Mouse (Mus musculus) midbrain, embryonic 13.5 days (tissue): Measurements from ENCODE around the gene Adra2c. TPM values are rescaled to one million over a fixed set of nuclear protein-coding genes. Genes with fewer than 3 reads are reported as not detected.

Source experiments
- ATAC-seq: fragments of 200-750 bp; cut with Nextera tagmentation; 2 replicates; pipeline ENCODE4 v1.8.0; 2017; ENCODE audit warnings: mild to moderate bottlenecking, moderate TSS enrichment, moderate library complexity
- H3K27ac ChIP-seq: fragments of 300-500 bp; sonication (generic); 2 replicates; pipeline ENCODE4 v1.5.1; 2015; ENCODE audit warnings: inconsistent platforms, mild to moderate bottlenecking, moderate library complexity
- H3K27me3 ChIP-seq: fragments of 300-500 bp; sonication (generic); 2 replicates; pipeline ENCODE4 v1.6.1; 2015; ENCODE audit warnings: mild to moderate bottlenecking, inconsistent platforms
- H3K36me3 ChIP-seq: fragments of 300-500 bp; sonication (generic); 2 replicates; pipeline ENCODE4 v1.6.1; 2015; ENCODE audit warnings: mild to moderate bottlenecking, inconsistent platforms
- H3K4me1 ChIP-seq: fragments of 300-500 bp; sonication (generic); replicated peaks from 2 replicates; pipeline ENCODE4 v1.6.1; 2015; ENCODE audit warnings: inconsistent platforms
- H3K4me2 ChIP-seq: fragments of 300-500 bp; sonication (generic); replicated peaks from 2 replicates; pipeline ENCODE4 v1.6.1; 2015; ENCODE audit warnings: moderate library complexity, mild to moderate bottlenecking, inconsistent platforms
- H3K4me3 ChIP-seq: fragments of 300-500 bp; sonication (generic); replicated peaks from 2 replicates; pipeline ENCODE4 v1.5.1; 2015; ENCODE audit warnings: mild to moderate bottlenecking, inconsistent platforms
- H3K9ac ChIP-seq: fragments of 300-500 bp; sonication (generic); replicated peaks from 2 replicates; pipeline ENCODE4 v1.6.1; 2015; ENCODE audit warnings: mild to moderate bottlenecking, inconsistent platforms
- H3K9me3 ChIP-seq: fragments of 300-500 bp; sonication (generic); 2 replicates; pipeline ENCODE4 v1.6.1; 2016; ENCODE audit warnings: mild to moderate bottlenecking, inconsistent platforms
- WGBS: fragments of 180-500 bp; shearing (Covaris S2); methylation state at CpG from one replicate; pipeline ENCODE4 v1.1.7; 2015; 5-methylcytosine and 5-hydroxymethylcytosine counted together
- polyA plus RNA-seq: library from polyadenylated mRNA; unstranded; fragments of >200 nt; fragmentation: Nextera tagmentation; extraction: Ambion mirVana; gene quantifications from 2 replicates; pipeline ENCODE4 v1.2.1, GENCODE M21; 2015

Adra2c gene
- polyA plus RNA-seq, 1 experiment from 2014 or later: 0.07 TPM

DNA sequence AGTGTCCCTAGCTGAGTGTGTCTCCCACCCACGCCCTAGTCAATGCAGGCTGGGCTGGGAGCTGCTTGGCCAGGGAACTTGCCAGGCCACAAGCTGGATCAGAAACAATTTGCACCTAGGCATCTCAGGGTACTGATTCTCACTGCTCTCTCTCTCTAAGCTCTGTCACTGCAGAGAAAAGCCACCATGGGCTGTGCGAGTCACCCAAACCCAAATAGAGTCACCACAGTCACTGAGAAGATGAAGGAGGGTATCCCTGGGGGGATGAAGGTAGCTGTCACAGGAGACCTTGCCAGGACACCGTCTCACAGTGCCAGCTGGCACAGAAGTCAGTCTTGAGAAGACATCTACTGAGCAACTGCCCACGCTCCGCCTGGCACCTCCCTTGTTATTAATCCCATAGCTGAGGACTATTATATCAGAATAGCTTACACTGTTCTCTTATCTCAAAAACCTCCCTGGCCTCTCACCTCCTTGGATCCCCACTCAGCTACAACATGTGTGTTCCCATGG, 33.7 kb downstream of the Adra2c start:
- ATAC-seq: no peak
- no peak overlapping the region for H3K4me2 ChIP-seq
- H3K9ac ChIP-seq: no peak overlapping the region
- peaks cover 20% of the 10 kb centered on the region for H3K4me1 ChIP-seq
- no peaks in the 10 kb centered on the region for H3K36me3 ChIP-seq
- no peaks in the 10 kb centered on the region for H3K9me3 ChIP-seq
- WGBS: 84% methylated on average over 5 of the region's 5 CpGs
- peaks cover 24% of the 10 kb centered on the region for H3K27me3 ChIP-seq
- H3K4me3 ChIP-seq: no peak overlapping the region
- H3K27ac ChIP-seq: no peak overlapping the region

DNA sequence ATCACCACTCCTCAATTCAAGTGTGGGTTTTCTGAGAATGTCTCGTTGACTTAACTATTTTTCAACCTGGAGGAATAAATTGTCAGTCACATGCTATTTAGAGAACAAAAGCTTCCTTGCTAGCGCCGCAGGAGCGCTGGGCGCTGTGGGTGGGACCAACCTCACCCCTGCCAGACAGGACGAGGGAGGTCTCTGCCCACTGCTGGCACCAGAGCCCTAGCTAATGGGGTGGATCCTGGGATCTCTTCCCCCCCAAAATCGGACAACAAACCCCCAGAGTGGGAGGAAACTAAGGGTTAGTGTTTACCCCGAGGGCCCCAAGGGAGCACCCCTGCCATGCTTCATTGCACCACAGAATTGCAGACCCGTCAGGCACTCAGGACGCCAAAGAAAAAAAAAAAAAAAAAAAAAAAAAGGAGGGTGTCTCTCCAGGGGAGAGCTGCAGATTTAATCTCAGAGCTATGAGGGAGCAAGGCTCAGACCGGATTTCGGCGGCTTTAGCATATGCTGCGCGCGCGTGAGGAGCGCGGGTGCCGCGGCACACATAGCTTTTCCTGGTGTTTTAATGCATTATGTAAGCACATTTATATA, 35.2 kb downstream of the Adra2c start:
- H3K27me3 ChIP-seq: peaks cover 24% of the 10 kb centered on the region
- no peak overlapping the region; the same call in 1 of the 2 replicates for H3K27ac ChIP-seq
- peak overlapping the region; percentile 48; the same call in 1 of the 2 replicates for H3K9ac ChIP-seq
- peak overlapping the region; percentile 62 for H3K4me2 ChIP-seq
- peaks cover 20% of the 10 kb centered on the region for H3K4me1 ChIP-seq
- H3K36me3 ChIP-seq: no peaks in the 10 kb centered on the region
- H3K9me3 ChIP-seq: no peaks in the 10 kb centered on the region
- peak; percentile 71 for ATAC-seq
- 1% methylated on average over 21 of the region's 21 CpGs for WGBS
- H3K4me3 ChIP-seq: peak overlapping the region; percentile 34

DNA sequence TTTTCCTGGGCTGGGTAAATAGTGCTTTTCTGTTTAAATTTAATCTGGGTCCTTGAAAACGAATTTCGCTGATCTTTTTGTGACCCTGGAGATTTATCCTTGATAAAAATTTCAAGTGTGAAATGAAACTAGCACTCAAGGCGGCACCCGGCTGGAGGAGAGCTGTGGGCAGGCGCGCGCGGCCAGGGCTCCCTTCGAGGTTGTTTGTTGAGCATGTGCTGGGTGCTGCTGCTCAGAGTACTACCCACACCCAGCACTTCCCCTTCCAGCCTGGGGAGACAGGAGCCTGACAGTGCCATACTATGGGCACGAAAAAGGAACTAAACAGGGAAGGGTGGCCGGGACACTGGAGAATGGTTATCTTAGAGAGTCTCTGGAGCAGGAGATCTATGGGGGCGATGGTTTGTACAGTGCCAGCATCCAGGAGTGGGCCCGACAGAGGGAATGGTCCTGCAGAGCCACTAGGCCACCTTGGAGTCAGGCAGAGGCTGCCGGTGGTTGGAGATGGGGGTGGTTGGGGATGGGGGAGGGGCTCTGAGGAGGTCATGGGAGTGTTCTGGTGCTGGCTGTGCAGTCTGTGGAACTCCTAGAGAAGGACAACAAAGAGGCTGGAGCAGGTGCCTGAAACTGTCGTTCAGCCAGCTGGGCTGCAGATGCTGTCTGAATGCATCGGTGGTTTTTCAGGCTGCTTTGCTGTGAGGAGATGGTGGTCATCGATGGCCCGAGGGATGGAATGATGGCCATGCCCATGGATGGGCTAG, 35.9 kb downstream of the Adra2c start:
- no peaks in the 10 kb centered on the region for H3K9me3 ChIP-seq
- peaks cover 24% of the 10 kb centered on the region for H3K27me3 ChIP-seq
- H3K4me2 ChIP-seq: peak overlapping the region; percentile 62
- H3K4me3 ChIP-seq: peak overlapping the region; percentile 34
- H3K36me3 ChIP-seq: no peaks in the 10 kb centered on the region
- peaks cover 20% of the 10 kb centered on the region for H3K4me1 ChIP-seq
- 14% methylated on average over 18 of the region's 18 CpGs for WGBS
- 0 out of 2 replicates have a peak overlapping the region, but pooled peaks have one; percentile 48 for H3K9ac ChIP-seq
- peak; percentile 70 for ATAC-seq
- H3K27ac ChIP-seq: no peak overlapping the region

DNA sequence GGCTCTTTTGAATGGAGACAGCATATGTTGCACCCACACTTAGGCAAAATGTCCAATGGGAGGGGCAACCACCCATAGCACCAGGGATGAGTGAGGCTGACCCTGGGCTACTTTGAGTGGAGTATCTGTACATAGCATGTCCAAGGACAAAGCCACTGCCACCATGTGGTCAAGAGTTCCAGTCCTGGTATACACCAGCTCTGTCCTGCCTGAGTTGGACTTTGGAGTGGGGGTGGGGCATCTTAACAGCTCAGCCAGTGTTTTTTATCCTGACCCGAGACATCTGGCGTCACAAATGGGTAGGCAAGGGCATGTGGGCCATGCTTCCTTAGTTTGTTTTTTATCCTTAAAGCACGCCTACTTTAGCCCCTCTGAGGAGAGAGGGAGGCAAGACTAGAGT, 36.5 kb downstream of the Adra2c start:
- Histone ChIP-seq H3K9me3 (no peaks in the 10 kb centered on the region), H3K4me3 (no peak overlapping the region)

DNA sequence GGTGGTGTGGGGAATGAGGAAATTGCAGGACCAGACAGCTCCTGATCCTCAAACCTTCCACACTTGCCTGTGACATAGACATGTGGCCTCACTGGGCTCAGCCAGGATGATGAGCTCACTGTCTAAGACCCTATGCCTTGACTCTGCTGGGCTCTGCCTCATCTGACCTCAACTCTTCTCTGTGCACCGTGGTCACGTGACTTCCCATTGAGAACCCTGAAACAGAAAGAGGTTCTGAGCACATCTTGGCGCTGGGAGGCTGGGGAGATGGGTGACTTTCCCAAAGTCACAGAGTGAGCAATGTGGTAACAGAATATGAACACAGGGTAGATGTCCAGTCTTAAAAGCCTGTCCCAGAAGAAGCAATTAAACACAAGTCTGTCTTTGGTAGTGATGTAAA, 37.1 kb downstream of the Adra2c start:
- no peak overlapping the region for H3K4me2 ChIP-seq
- peaks cover 20% of the 10 kb centered on the region for H3K4me1 ChIP-seq
- no peak for ATAC-seq
- no peak overlapping the region for H3K27ac ChIP-seq
- no peaks in the 10 kb centered on the region for H3K36me3 ChIP-seq
- no peak overlapping the region for H3K4me3 ChIP-seq
- no peak overlapping the region for H3K9ac ChIP-seq
- H3K27me3 ChIP-seq: peaks cover 24% of the 10 kb centered on the region
- no peaks in the 10 kb centered on the region for H3K9me3 ChIP-seq
- WGBS: 78% methylated on average over 3 of the region's 3 CpGs

More for the DNA sequence above, 36.5 kb downstream of the Adra2c start:
- H3K36me3 ChIP-seq: no peaks in the 10 kb centered on the region
- H3K27me3 ChIP-seq: peaks cover 24% of the 10 kb centered on the region
- H3K9ac ChIP-seq: no peak overlapping the region
- no peak overlapping the region for H3K4me2 ChIP-seq
- 0 out of 2 replicates have a peak, but pooled peaks have one; percentile 35 for ATAC-seq
- 61% methylated on average over 3 of the region's 3 CpGs for WGBS
- H3K4me1 ChIP-seq: peaks cover 20% of the 10 kb centered on the region
- H3K27ac ChIP-seq: no peak overlapping the region

DNA sequence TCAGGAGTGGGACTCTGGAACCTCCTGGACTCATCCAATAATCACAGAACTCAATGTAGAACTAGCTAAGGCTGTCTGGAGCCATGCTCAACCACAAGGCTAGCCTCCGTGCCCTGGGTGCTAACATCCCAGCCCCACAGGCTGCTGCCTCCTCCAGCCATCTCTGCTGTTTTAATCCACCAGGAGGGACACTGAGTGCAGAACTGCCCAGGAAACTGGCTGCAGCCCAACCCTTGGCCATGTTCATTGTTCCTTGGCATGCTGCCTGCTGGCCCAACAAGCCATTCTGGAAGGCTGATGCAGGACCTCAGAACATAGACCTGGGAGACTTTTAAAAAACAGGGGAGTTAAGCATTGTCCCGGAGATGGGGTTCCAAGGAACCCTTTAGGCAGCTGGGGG, 42.5 kb downstream of the Adra2c start:
- Histone ChIP-seq H3K4me2 (no peak overlapping the region), H3K27me3 (no peaks in the 10 kb centered on the region), H3K9ac (no peak overlapping the region), H3K4me3 (no peak overlapping the region), H3K9me3 (no peaks in the 10 kb centered on the region), H3K36me3 (no peaks in the 10 kb centered on the region), H3K4me1 (no peaks in the 10 kb centered on the region), H3K27ac (no peak overlapping the region)
- 89% methylated on average over 2 of the region's 2 CpGs for WGBS
- no peak for ATAC-seq

DNA sequence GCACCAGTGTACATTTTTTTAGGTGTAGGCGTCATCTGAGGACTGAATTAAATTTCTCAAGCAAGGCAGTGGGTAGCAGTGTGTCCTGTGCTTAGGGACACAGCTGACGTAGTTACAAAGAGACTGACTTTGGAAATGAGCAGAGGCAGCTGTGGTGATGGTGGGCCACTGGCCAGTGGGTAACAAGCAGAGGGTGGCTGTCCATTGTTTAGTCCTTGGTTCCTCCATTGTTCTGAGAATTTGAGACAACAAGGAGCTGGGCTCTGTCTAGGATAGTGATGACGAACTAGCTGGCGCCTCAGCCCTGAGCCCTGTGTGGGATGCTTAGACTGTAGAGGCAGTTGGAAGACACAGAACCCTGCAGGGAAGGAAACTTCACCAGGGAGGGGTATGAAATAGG, 52.7 kb downstream of the Adra2c start:
- WGBS: 74% methylated on average over 4 of the region's 4 CpGs
- no peak overlapping the region for H3K4me2 ChIP-seq
- H3K9ac ChIP-seq: no peak overlapping the region
- ATAC-seq: no peak
- no peak overlapping the region for H3K27ac ChIP-seq
- H3K36me3 ChIP-seq: no peaks in the 10 kb centered on the region
- no peaks in the 10 kb centered on the region for H3K9me3 ChIP-seq
- 0 out of 2 replicates have a peak, but pooled peaks cover 3% of the 10 kb centered on the region for H3K27me3 ChIP-seq
- H3K4me1 ChIP-seq: no peaks in the 10 kb centered on the region
- no peak overlapping the region for H3K4me3 ChIP-seq

Other genes with a start within 250 kb of the Adra2c start
- 1.0 and 1.2 TPM in 2 replicates for gene Hgfac, start 236.8 kb upstream of the Adra2c start, polyA plus RNA-seq
- gene Dok7, start 221.6 kb upstream of the Adra2c start, polyA plus RNA-seq: 2.2 and 3.4 TPM in 2 replicates
- 108 and 114 TPM in 2 replicates for gene Lrpap1, start 172.6 kb upstream of the Adra2c start, polyA plus RNA-seq
- gene Hmx1, start 110.8 kb downstream of the Adra2c start, polyA plus RNA-seq: not detected in 2 replicates
- gene Cpz, start 247.4 kb downstream of the Adra2c start, polyA plus RNA-seq: 1.0 and 1.4 TPM in 2 replicates